Mouse (Mus musculus) testis, adult 2 months (tissue): ENCODE measurements at regions not wholly inside any gene's neighbourhood (a gene's known extent, or its start where the extent isn't known, plus 50 kb on each side); places are given as distances from the start of the nearest gene placed in this dataset.

Experiments
- CTCF ChIP-seq: fragments of 200-500 bp; IDR thresholded peaks from 2 replicates; pipeline ENCODE4 v1.5.1; 2012; ENCODE audit warnings: low read depth, mild to moderate bottlenecking, inconsistent platforms, low read length, moderate library complexity; ENCODE audit not compliant: control insufficient read depth, insufficient read depth, insufficient replicate concordance
- POLR2A ChIP-seq: fragments of 200-500 bp; IDR thresholded peaks from 2 replicates; pipeline ENCODE4 v1.6.1; 2012; ENCODE audit warnings: low read depth, mild to moderate bottlenecking, inconsistent platforms, low read length, moderate library complexity; ENCODE audit not compliant: control insufficient read depth

GRCm38 (mm10) chr10:17669401-17669800 lies 53.6 kb upstream of the Cited2 start:
- TF ChIP-seq CTCF (no peak), POLR2A (no peak)
